Mouse (Mus musculus): ENCODE data around the gene Tnf. TPM values are rescaled to one million over a fixed set of nuclear protein-coding genes. Genes with fewer than 3 reads are reported as not detected.

Tnf gene
- total RNA-seq, 1 experiment: 0.22 TPM

DNA sequence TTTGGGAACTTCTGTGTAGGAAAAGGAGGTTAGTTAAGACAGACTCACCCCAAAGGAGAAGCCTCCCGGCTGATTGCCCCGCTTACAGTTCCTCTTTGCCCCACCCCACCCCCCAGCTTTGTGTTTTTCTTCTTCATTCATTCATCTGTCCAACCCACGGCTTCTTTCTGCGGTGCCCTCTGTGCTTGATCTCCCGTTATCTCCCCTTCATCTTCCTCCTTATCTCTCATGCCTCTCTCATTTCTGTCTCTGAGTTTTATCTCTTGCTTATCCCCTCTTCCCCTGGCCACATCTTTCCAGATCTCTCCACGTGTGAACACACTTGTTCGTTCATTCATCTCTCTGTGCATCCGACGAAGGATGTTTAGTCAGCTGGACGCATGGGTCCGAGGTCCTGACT, 679 bp downstream of the Tnf start:
- Histone ChIP-seq H3K9ac (ENCODE audit: insufficient read depth, low read depth, low read length, poor library complexity, severe bottlenecking) (no peak overlapping the region), H3K4me3 (ENCODE audit: insufficient read depth in 1 of 2, low read depth in 1 of 2, low read length in 2 of 2, poor library complexity in 1 of 2, severe bottlenecking in 1 of 2) (no peak overlapping the region)
- DNase-seq (ENCODE audit: low read depth, low spot score): no peak

DNA sequence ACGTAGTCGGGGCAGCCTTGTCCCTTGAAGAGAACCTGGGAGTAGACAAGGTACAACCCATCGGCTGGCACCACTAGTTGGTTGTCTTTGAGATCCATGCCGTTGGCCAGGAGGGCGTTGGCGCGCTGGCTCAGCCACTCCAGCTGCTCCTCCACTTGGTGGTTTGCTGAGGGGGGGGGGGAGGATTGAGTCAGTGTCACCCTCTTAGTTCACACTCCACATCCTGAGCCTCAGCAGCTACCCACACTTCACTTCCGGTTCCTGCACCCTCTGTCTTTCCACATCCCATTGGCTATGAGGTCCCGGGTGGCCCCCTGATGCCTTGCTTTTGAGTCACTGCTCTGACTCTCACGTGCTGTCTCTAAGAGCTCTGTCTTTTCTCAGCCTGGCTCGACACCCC, 1.4 kb downstream of the Tnf start:
- Histone ChIP-seq H3K4me1 (ENCODE audit: control insufficient read depth in 2 of 2, insufficient read depth in 2 of 2, low read length in 2 of 2, poor library complexity in 1 of 2) (no peaks in the 10 kb centered on the region; a peak in 1 of 4 replicates), H3K4me3 (ENCODE audit: insufficient read depth in 1 of 2, low read depth in 1 of 2, low read length in 2 of 2, poor library complexity in 1 of 2, severe bottlenecking in 1 of 2) (no peak overlapping the region), H3K27ac (ENCODE audit: insufficient read depth, low read depth, low read length, poor library complexity, severe bottlenecking) (no peak overlapping the region), H3K36me3 (ENCODE audit: control insufficient read depth, insufficient read depth, low read length, poor library complexity, severe bottlenecking) (no peaks in the 10 kb centered on the region), H3K9me3 (ENCODE audit: control insufficient read depth, insufficient read depth, low read depth, low read length) (no peaks in the 10 kb centered on the region), H3K9ac (ENCODE audit: insufficient read depth, low read depth, low read length, poor library complexity, severe bottlenecking) (no peak overlapping the region)
- TF ChIP-seq MAFK (IDR thresholded peaks at IDR 0.05; ENCODE audit: insufficient read depth, low read depth, low read length): no peak
- TF ChIP-seq HCFC1 (IDR thresholded peaks at IDR 0.05; ENCODE audit: borderline replicate concordance, insufficient read depth, low read length): no peak
- no peak for TF ChIP-seq ZC3H11A (IDR thresholded peaks at IDR 0.05; ENCODE audit: borderline replicate concordance, low read depth, low read length)
- TF ChIP-seq CHD2 (IDR thresholded peaks at IDR 0.05; ENCODE audit: low read depth, low read length): no peak
- DNase-seq (ENCODE audit: low read depth, low spot score): no peak
- in situ Hi-C loops (cut with MboI; ENCODE audit: low sequenced_read_pairs in 2 of 2, unreplicated experiment in 2 of 2): no loop called here

More for the DNA sequence above, 679 bp downstream of the Tnf start:
- H3K4me1 ChIP-seq (ENCODE audit: control insufficient read depth in 2 of 2, insufficient read depth in 2 of 2, low read length in 2 of 2, poor library complexity in 1 of 2): no peaks in the 10 kb centered on the region
- H3K9me3 ChIP-seq (ENCODE audit: control insufficient read depth, insufficient read depth, low read depth, low read length): no peaks in the 10 kb centered on the region
- in situ Hi-C loops (cut with MboI; ENCODE audit: low sequenced_read_pairs in 2 of 2, unreplicated experiment in 2 of 2): no loop called here
- no peaks in the 10 kb centered on the region for H3K36me3 ChIP-seq (ENCODE audit: control insufficient read depth, insufficient read depth, low read length, poor library complexity, severe bottlenecking)
- no peak for TF ChIP-seq MAFK (IDR thresholded peaks at IDR 0.05; ENCODE audit: insufficient read depth, low read depth, low read length)
- H3K27ac ChIP-seq (ENCODE audit: insufficient read depth, low read depth, low read length, poor library complexity, severe bottlenecking): no peak overlapping the region

DNA sequence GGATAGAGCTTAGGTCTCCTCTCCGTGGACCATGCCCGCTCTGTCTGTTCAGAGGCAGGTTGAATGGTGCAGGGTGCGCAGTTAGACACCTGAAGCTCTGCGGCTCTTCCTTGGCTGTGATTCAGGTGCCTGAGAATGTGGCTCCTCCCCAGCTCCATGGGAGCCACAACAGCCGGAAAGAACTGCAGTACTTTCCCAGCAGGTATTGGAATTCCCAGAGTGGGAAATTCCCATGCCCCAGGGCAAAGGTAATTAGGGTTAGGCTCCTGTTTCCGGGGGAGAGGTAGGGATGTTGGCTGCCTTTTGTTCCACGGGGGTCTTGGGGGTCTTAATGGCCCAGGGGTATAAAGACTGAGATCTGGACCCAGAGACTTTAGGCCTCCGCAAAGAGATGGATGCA, 2.9 kb downstream of the Tnf start:
- TF ChIP-seq MAFK (IDR thresholded peaks at IDR 0.05; ENCODE audit: insufficient read depth, low read depth, low read length) (no peak), CHD2 (IDR thresholded peaks at IDR 0.05; ENCODE audit: low read depth, low read length) (no peak), ZC3H11A (IDR thresholded peaks at IDR 0.05; ENCODE audit: borderline replicate concordance, low read depth, low read length) (no peak), ZNF384 (IDR thresholded peaks at IDR 0.05; ENCODE audit: low read depth, low read length) (no peak), HCFC1 (IDR thresholded peaks at IDR 0.05; ENCODE audit: borderline replicate concordance, insufficient read depth, low read length) (no peak)

DNA sequence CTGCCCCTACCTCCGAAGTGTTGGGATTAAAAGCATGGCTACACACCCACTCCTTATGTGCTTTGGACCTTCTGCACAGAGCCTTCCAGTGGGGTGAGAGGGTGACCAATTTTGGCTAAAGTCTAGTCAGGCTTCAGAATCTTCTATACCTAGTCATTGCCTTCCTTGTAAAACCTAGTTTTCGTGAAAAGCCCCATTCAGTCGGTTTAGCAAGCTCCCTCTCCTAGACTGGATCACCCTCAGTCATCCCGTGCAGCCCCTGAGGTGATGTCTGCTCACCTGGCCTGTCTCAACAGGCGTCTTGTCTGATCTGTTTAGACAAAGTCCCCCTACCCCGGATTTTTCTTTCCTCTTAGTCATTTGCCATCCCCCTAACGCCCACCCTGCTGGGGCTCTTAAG, 3.8 kb downstream of the Tnf start:
- in situ Hi-C loops (cut with MboI; ENCODE audit: low sequenced_read_pairs in 2 of 2, unreplicated experiment in 2 of 2): no loop called here
- Histone ChIP-seq H3K9ac (ENCODE audit: insufficient read depth, low read depth, low read length, poor library complexity, severe bottlenecking) (no peak overlapping the region), H3K4me3 (ENCODE audit: insufficient read depth in 1 of 2, low read depth in 1 of 2, low read length in 2 of 2, poor library complexity in 1 of 2, severe bottlenecking in 1 of 2) (no peak overlapping the region), H3K36me3 (ENCODE audit: control insufficient read depth, insufficient read depth, low read length, poor library complexity, severe bottlenecking) (no peaks in the 10 kb centered on the region), H3K27ac (ENCODE audit: insufficient read depth, low read depth, low read length, poor library complexity, severe bottlenecking) (no peak overlapping the region), H3K9me3 (ENCODE audit: control insufficient read depth, insufficient read depth, low read depth, low read length) (no peaks in the 10 kb centered on the region), H3K4me1 (ENCODE audit: control insufficient read depth in 2 of 2, insufficient read depth in 2 of 2, low read length in 2 of 2, poor library complexity in 1 of 2) (peaks cover 0 to 2% of the 10 kb centered on the region in 2 experiments; a peak in 2 of 4 replicates)
- TF ChIP-seq HCFC1 (IDR thresholded peaks at IDR 0.05; ENCODE audit: borderline replicate concordance, insufficient read depth, low read length): no peak
- TF ChIP-seq CHD2 (IDR thresholded peaks at IDR 0.05; ENCODE audit: low read depth, low read length): no peak
- DNase-seq (ENCODE audit: low read depth, low spot score): no peak

More for the DNA sequence above, 2.9 kb downstream of the Tnf start:
- no peaks in the 10 kb centered on the region for H3K9me3 ChIP-seq (ENCODE audit: control insufficient read depth, insufficient read depth, low read depth, low read length)
- in situ Hi-C loops (cut with MboI; ENCODE audit: low sequenced_read_pairs in 2 of 2, unreplicated experiment in 2 of 2): no loop called here
- H3K9ac ChIP-seq (ENCODE audit: insufficient read depth, low read depth, low read length, poor library complexity, severe bottlenecking): no peak overlapping the region
- H3K4me1 ChIP-seq (ENCODE audit: control insufficient read depth in 2 of 2, insufficient read depth in 2 of 2, low read length in 2 of 2, poor library complexity in 1 of 2): peaks cover 0 to under 1% of the 10 kb centered on the region in 2 experiments; a peak in 2 of 4 replicates
- H3K27ac ChIP-seq (ENCODE audit: insufficient read depth, low read depth, low read length, poor library complexity, severe bottlenecking): no peak overlapping the region
- DNase-seq (ENCODE audit: low read depth, low spot score): no peak
- H3K4me3 ChIP-seq (ENCODE audit: insufficient read depth in 1 of 2, low read depth in 1 of 2, low read length in 2 of 2, poor library complexity in 1 of 2, severe bottlenecking in 1 of 2): no peak overlapping the region
- H3K36me3 ChIP-seq (ENCODE audit: control insufficient read depth, insufficient read depth, low read length, poor library complexity, severe bottlenecking): no peaks in the 10 kb centered on the region

DNA sequence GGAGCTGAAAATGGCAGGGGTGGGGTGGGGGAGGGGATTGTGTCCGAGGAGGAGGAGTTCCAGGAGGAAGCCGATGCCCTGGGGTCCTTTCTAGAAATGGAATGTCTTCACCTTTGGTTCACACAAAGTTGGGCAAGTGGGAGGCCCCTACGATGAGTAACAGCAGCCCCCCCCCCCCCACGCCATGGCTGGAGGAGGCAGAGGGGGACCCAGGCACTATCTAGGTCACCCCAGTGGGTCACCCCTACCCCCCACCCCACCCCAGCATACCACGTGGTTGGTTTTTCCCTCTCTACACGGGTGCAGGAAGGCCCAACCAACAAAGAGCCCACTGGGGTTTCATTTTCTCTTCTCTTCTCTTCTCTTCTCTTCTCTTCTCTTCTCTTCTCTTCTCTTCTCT, 4.7 kb downstream of the Tnf start:
- in situ Hi-C loops (cut with MboI; ENCODE audit: low sequenced_read_pairs in 2 of 2, unreplicated experiment in 2 of 2): no loop called here
- Histone ChIP-seq H3K27ac (ENCODE audit: insufficient read depth, low read depth, low read length, poor library complexity, severe bottlenecking) (no peak overlapping the region), H3K9me3 (ENCODE audit: control insufficient read depth, insufficient read depth, low read depth, low read length) (no peaks in the 10 kb centered on the region), H3K36me3 (ENCODE audit: control insufficient read depth, insufficient read depth, low read length, poor library complexity, severe bottlenecking) (no peaks in the 10 kb centered on the region), H3K4me3 (ENCODE audit: insufficient read depth in 1 of 2, low read depth in 1 of 2, low read length in 2 of 2, poor library complexity in 1 of 2, severe bottlenecking in 1 of 2) (no peak overlapping the region), H3K4me1 (ENCODE audit: control insufficient read depth in 2 of 2, insufficient read depth in 2 of 2, low read length in 2 of 2, poor library complexity in 1 of 2) (peaks cover 0 to 2% of the 10 kb centered on the region in 2 experiments; a peak in 2 of 4 replicates), H3K9ac (ENCODE audit: insufficient read depth, low read depth, low read length, poor library complexity, severe bottlenecking) (no peak overlapping the region)
- no peak for TF ChIP-seq ZNF384 (IDR thresholded peaks at IDR 0.05; ENCODE audit: low read depth, low read length)
- no peak for TF ChIP-seq HCFC1 (IDR thresholded peaks at IDR 0.05; ENCODE audit: borderline replicate concordance, insufficient read depth, low read length)
- TF ChIP-seq MAFK (IDR thresholded peaks at IDR 0.05; ENCODE audit: insufficient read depth, low read depth, low read length): no peak
- TF ChIP-seq ZC3H11A (IDR thresholded peaks at IDR 0.05; ENCODE audit: borderline replicate concordance, low read depth, low read length): no peak
- TF ChIP-seq CHD2 (IDR thresholded peaks at IDR 0.05; ENCODE audit: low read depth, low read length): no peak
- no peak for DNase-seq (ENCODE audit: low read depth, low spot score)
